Mouse (Mus musculus) thymus, adult 2 months (tissue): ENCODE results near the gene Sept4. TPM values are rescaled to one million over a fixed set of nuclear protein-coding genes. Genes with fewer than 3 reads are reported as not detected.

Experiments used
- DNase-seq: peaks from one replicate; pipeline ENCODE4 v3.0.0; 2021
- H3K27ac ChIP-seq: fragments of 200-500 bp; 2 replicates; pipeline ENCODE4 v1.5.1; 2012; ENCODE audit warnings: low read length, control low read depth; ENCODE audit not compliant: control insufficient read depth, insufficient read depth
- H3K27me3 ChIP-seq: fragments of 200-500 bp; 2 replicates; pipeline ENCODE4 v1.6.1; 2012; ENCODE audit warnings: mild to moderate bottlenecking, low read length, moderate library complexity, mixed read lengths; ENCODE audit not compliant: control insufficient read depth, insufficient read depth
- H3K36me3 ChIP-seq: fragments of 200-500 bp; 2 replicates; pipeline ENCODE4 v1.6.1; 2012; ENCODE audit warnings: mild to moderate bottlenecking, low read length, moderate library complexity; ENCODE audit not compliant: control insufficient read depth, insufficient read depth
- H3K4me1 ChIP-seq: fragments of 200-500 bp; replicated peaks from 2 replicates; pipeline ENCODE4 v1.6.1; 2012; ENCODE audit warnings: low read length; ENCODE audit not compliant: control insufficient read depth, insufficient read depth
- H3K4me3 ChIP-seq: fragments of 200-500 bp; 2 replicates; pipeline ENCODE4 v1.5.1; 2012; ENCODE audit warnings: mild to moderate bottlenecking, low read length, control low read depth, moderate library complexity; ENCODE audit not compliant: control insufficient read depth, insufficient read depth
- CTCF ChIP-seq: fragments of 200-500 bp; IDR thresholded peaks from 2 replicates; pipeline ENCODE4 v1.5.1; 2012; ENCODE audit warnings: mild to moderate bottlenecking, control low read depth, low read length, moderate library complexity, borderline replicate concordance; ENCODE audit not compliant: control insufficient read depth, poor library complexity, insufficient read depth; ENCODE audit errors: extremely low read depth
- POLR2A ChIP-seq: fragments of 200-500 bp; IDR thresholded peaks from 2 replicates; pipeline ENCODE4 v1.6.1; 2012; ENCODE audit warnings: mild to moderate bottlenecking, low read length, control low read depth, moderate library complexity; ENCODE audit not compliant: control insufficient read depth, poor library complexity, insufficient read depth; ENCODE audit errors: extremely low read depth
- WGBS: fragments of 180-500 bp; shearing (Covaris S2); methylation state at CpG from one replicate; pipeline ENCODE4 v1.1.7; 2018; 5-methylcytosine and 5-hydroxymethylcytosine counted together
- polyA plus RNA-seq: library from polyadenylated mRNA; depleted of rRNA; stranded (reverse); fragments of >200 nt; gene quantifications from 2 replicates; pipeline ENCODE4 v1.2.3, GENCODE M21; 2012; rRNA removed

Gene Sept4
- polyA plus RNA-seq, 1 experiment: 13.2 TPM

GRCm38 (mm10) chr11:87617606-87618005 lies 48.9 kb downstream of the Sept4 start:
- no peak overlapping the region for H3K27ac ChIP-seq
- 98% methylated on average over 32 of the region's 32 CpGs for WGBS
- no peak for DNase-seq
- TF ChIP-seq POLR2A: no peak
- TF ChIP-seq CTCF: no peak
- no peaks in the 10 kb centered on the region for H3K4me1 ChIP-seq
- H3K27me3 ChIP-seq: no peaks in the 10 kb centered on the region
- H3K4me3 ChIP-seq: no peak overlapping the region
- H3K36me3 ChIP-seq: peaks cover 54% of the 10 kb centered on the region

GRCm38 (mm10) chr11:87623160-87623559 lies 54.5 kb downstream of the Sept4 start:
- TF ChIP-seq POLR2A (no peak), CTCF (no peak)
- peaks cover 7% of the 10 kb centered on the region; the same call in 1 of the 2 replicates for H3K36me3 ChIP-seq
- no peak overlapping the region for H3K4me3 ChIP-seq
- no peak for DNase-seq
- H3K27ac ChIP-seq: no peak overlapping the region
- no peaks in the 10 kb centered on the region for H3K27me3 ChIP-seq
- WGBS: 88% methylated on average over 4 of the region's 4 CpGs
- H3K4me1 ChIP-seq: no peaks in the 10 kb centered on the region

- H3K27ac ChIP-seq: no peak overlapping the region
- DNase-seq: peak; percentile 34
- no peaks in the 10 kb centered on the region for H3K4me1 ChIP-seq
- TF ChIP-seq CTCF (peak; percentile 71; the same call in 1 of the 2 replicates), POLR2A (no peak)
- H3K27me3 ChIP-seq: no peaks in the 10 kb centered on the region
- H3K36me3 ChIP-seq: no peaks in the 10 kb centered on the region
- 13% methylated on average over 10 of the region's 10 CpGs for WGBS
- H3K4me3 ChIP-seq: no peak overlapping the region
Observed at GRCm38 (mm10) chr11:87629859-87630258, 61.2 kb downstream of the Sept4 start.

- H3K27me3 ChIP-seq: no peaks in the 10 kb centered on the region
- WGBS: 53% methylated on average over 2 of the region's 2 CpGs
Observed at GRCm38 (mm10) chr11:87638793-87639192, 70.1 kb downstream of the Sept4 start.

GRCm38 (mm10) chr11:87639206-87639605 lies 70.5 kb downstream of the Sept4 start:
- WGBS: 2% methylated on average over 29 of the region's 29 CpGs
- no peak overlapping the region for H3K27ac ChIP-seq
- peak; percentile 19 for DNase-seq

More at GRCm38 (mm10) chr11:87638793-87639192, 70.1 kb downstream of the Sept4 start:
- no peak overlapping the region for H3K27ac ChIP-seq
- no peaks in the 10 kb centered on the region for H3K36me3 ChIP-seq
- H3K4me1 ChIP-seq: peaks cover 6% of the 10 kb centered on the region; the same call in 1 of the 2 replicates
- DNase-seq: no peak
- peak overlapping the region; percentile 22 for H3K4me3 ChIP-seq
- TF ChIP-seq POLR2A (no peak), CTCF (no peak)

More at GRCm38 (mm10) chr11:87639206-87639605, 70.5 kb downstream of the Sept4 start:
- no peaks in the 10 kb centered on the region for H3K27me3 ChIP-seq
- peaks cover 6% of the 10 kb centered on the region; the same call in 1 of the 2 replicates for H3K4me1 ChIP-seq
- TF ChIP-seq CTCF (no peak), POLR2A (no peak)
- no peaks in the 10 kb centered on the region for H3K36me3 ChIP-seq
- H3K4me3 ChIP-seq: peak overlapping the region; percentile 22

Other genes with a start within 250 kb of the Sept4 start
- 3.6 and 4.2 TPM in 2 replicates for gene Ppm1e, start 209.9 kb upstream of the Sept4 start, polyA plus RNA-seq
- 2.5 and 3.1 TPM in 2 replicates for gene Rad51c, start 163.9 kb upstream of the Sept4 start, polyA plus RNA-seq
- gene Tex14, start 163.8 kb upstream of the Sept4 start, polyA plus RNA-seq: 0.55 and 0.99 TPM in 2 replicates
- 0.06 TPM in 1 of 2 replicates, not detected in the other for gene Gm11492, start 2.2 kb upstream of the Sept4 start, polyA plus RNA-seq
- gene Mtmr4, start 23.3 kb downstream of the Sept4 start, polyA plus RNA-seq: 47.0 and 51.1 TPM in 2 replicates
- gene Hsf5, start 48.3 kb downstream of the Sept4 start, polyA plus RNA-seq: 0.04 and 0.05 TPM in 2 replicates
- gene Rnf43, start 93.8 kb downstream of the Sept4 start, polyA plus RNA-seq: 6.6 and 9.0 TPM in 2 replicates
- gene Supt4a, start 168.6 kb downstream of the Sept4 start, polyA plus RNA-seq: 172 and 215 TPM in 2 replicates
- 25.3 and 27.9 TPM in 2 replicates for gene Tspoap1, start 191.6 kb downstream of the Sept4 start, polyA plus RNA-seq
- 4.6 and 8.5 TPM in 2 replicates for gene Mpo, start 224.7 kb downstream of the Sept4 start, polyA plus RNA-seq